Mouse (Mus musculus): ENCODE measurements around the gene Tnfsfm13. TPM values are rescaled to one million over a fixed set of nuclear protein-coding genes. Genes with fewer than 3 reads are reported as not detected.
A peak's percentile ranks its signal among the peaks of the same experiment; 100 is the strongest.

Tnfsfm13 gene
- total and polyA plus RNA-seq, 3 experiments: 0.08 TPM; not detected in 2

- Histone ChIP-seq H3K79me2 (replicated peaks; ENCODE audit: control insufficient read depth, extremely low read depth, insufficient read depth, poor library complexity, severe bottlenecking) (peaks cover 49% of the 10 kb centered on the region), H3K4me3 (replicated peaks in 1 of 3; ENCODE audit: low read depth in 2 of 3, low read length in 2 of 3, poor library complexity in 1 of 3) (peak overlapping the region; percentile 90 to 95 (median 90)), H3K4me2 (ENCODE audit: insufficient read depth, low read depth, poor library complexity, severe bottlenecking) (peak overlapping the region; percentile 89), H3K9me3 (replicated peaks; ENCODE audit: low read length) (no peaks in the 10 kb centered on the region), H3K9ac (ENCODE audit: insufficient read depth, low read depth) (peak overlapping the region; percentile 94), H3K27ac (ENCODE audit: insufficient read depth, low read depth) (peak overlapping the region; percentile 73), H3K27me3 (replicated peaks) (no peaks in the 10 kb centered on the region), H3K36me3 (replicated peaks in 1 of 2; ENCODE audit: control insufficient read depth in 1 of 2, insufficient read depth in 1 of 2, low read length in 1 of 2) (peaks cover 4 to 20% of the 10 kb centered on the region in 2 experiments), H3K4me1 (ENCODE audit: control insufficient read depth in 1 of 2, insufficient read depth in 2 of 2) (peaks cover 0 to 52% of the 10 kb centered on the region in 2 experiments; a peak in 2 of 4 replicates)
- dilution Hi-C loops (cut with MboI; ENCODE audit: extremely low pct_ligation_motif_present, extremely low pct_unique_long_range_greater_than_20kb, low sequenced_read_pairs) (no loop called here), in situ Hi-C loops (cut with MboI; ENCODE audit: low pct_ligation_motif_present, low pct_unique_long_range_greater_than_20kb, low sequenced_read_pairs) (no loop called here)
- TF ChIP-seq UBTF (IDR thresholded peaks at IDR 0.05; ENCODE audit: low read depth, low read length) (peak; percentile 99), ZNF384 (IDR thresholded peaks at IDR 0.05; ENCODE audit: low read depth, low read length) (peak; percentile 92), CHD2 (IDR thresholded peaks at IDR 0.05; ENCODE audit: low read length) (peak; percentile 51), MAFK (IDR thresholded peaks at IDR 0.05; ENCODE audit: insufficient replicate concordance, low read length) (no peak), SIN3A (IDR thresholded peaks at IDR 0.05; ENCODE audit: low read length) (peak; percentile 13; the same call in 1 of the 2 replicates), ZMIZ1 (IDR thresholded peaks at IDR 0.05; ENCODE audit: low read depth, low read length) (no peak), CHD1 (IDR thresholded peaks at IDR 0.05; ENCODE audit: low read depth, low read length) (no peak)
- peak; percentile 50 for DNase-seq (ENCODE audit: extremely low read depth)
Measured at GRCm38 (mm10) chr11:69633128-69633866, 62.6 kb downstream of the Tnfsfm13 start.

Other genes starting within 250 kb of the Tnfsfm13 start
Only the 20 nearest of the 36 such genes appear.
- 34.2 and 40.8 TPM in 2 replicates for gene Wrap53, start 115.8 kb downstream of the Tnfsfm13 start, total RNA-seq (2012; rRNA removed)
- gene Wrap53, start 115.8 kb downstream of the Tnfsfm13 start, total RNA-seq (2014; rRNA removed): 25.4 and 26.4 TPM in 2 replicates
- 35.3 and 36.0 TPM in 2 replicates for gene Wrap53, start 115.8 kb downstream of the Tnfsfm13 start, polyA plus RNA-seq (2012; ENCODE audit: insufficient read length, low read depth)
- gene Trp53, start 115.7 kb downstream of the Tnfsfm13 start, total RNA-seq (2012; rRNA removed): 104 and 107 TPM in 2 replicates
- gene Trp53, start 115.7 kb downstream of the Tnfsfm13 start, total RNA-seq (2014; rRNA removed): 15.7 and 24.9 TPM in 2 replicates
- gene Trp53, start 115.7 kb downstream of the Tnfsfm13 start, polyA plus RNA-seq (2012; ENCODE audit: insufficient read length, low read depth): 309 and 372 TPM in 2 replicates
- gene Atp1b2, start 90.2 kb downstream of the Tnfsfm13 start, total RNA-seq (2012; rRNA removed): not detected in 2 replicates
- not detected in 2 replicates for gene Atp1b2, start 90.2 kb downstream of the Tnfsfm13 start, total RNA-seq (2014; rRNA removed)
- 0.09 and 0.11 TPM in 2 replicates for gene Atp1b2, start 90.2 kb downstream of the Tnfsfm13 start, polyA plus RNA-seq (2012; ENCODE audit: insufficient read length, low read depth)
- not detected in 2 replicates for gene Shbg, start 78.2 kb downstream of the Tnfsfm13 start, total RNA-seq (2012; rRNA removed)
- gene Shbg, start 78.2 kb downstream of the Tnfsfm13 start, total RNA-seq (2014; rRNA removed): not detected in 2 replicates
- gene Shbg, start 78.2 kb downstream of the Tnfsfm13 start, polyA plus RNA-seq (2012; ENCODE audit: insufficient read length, low read depth): not detected in 2 replicates
- 0.38 TPM in 1 of 2 replicates, not detected in the other for gene Sat2, start 74.1 kb downstream of the Tnfsfm13 start, total RNA-seq (2012; rRNA removed)
- gene Sat2, start 74.1 kb downstream of the Tnfsfm13 start, total RNA-seq (2014; rRNA removed): not detected in 2 replicates
- gene Sat2, start 74.1 kb downstream of the Tnfsfm13 start, polyA plus RNA-seq (2012; ENCODE audit: insufficient read length, low read depth): not detected in 2 replicates
- gene Fxr2, start 63.1 kb downstream of the Tnfsfm13 start, total RNA-seq (2012; rRNA removed): 96.4 and 104 TPM in 2 replicates
- gene Fxr2, start 63.1 kb downstream of the Tnfsfm13 start, total RNA-seq (2014; rRNA removed): 83.3 and 101 TPM in 2 replicates
- 90.5 and 103 TPM in 2 replicates for gene Fxr2, start 63.1 kb downstream of the Tnfsfm13 start, polyA plus RNA-seq (2012; ENCODE audit: insufficient read length, low read depth)
- 0.17 and 0.34 TPM in 2 replicates for gene Sox15, start 40.8 kb downstream of the Tnfsfm13 start, total RNA-seq (2012; rRNA removed)
- gene Sox15, start 40.8 kb downstream of the Tnfsfm13 start, total RNA-seq (2014; rRNA removed): not detected in 2 replicates
- 0.48 and 0.54 TPM in 2 replicates for gene Sox15, start 40.8 kb downstream of the Tnfsfm13 start, polyA plus RNA-seq (2012; ENCODE audit: insufficient read length, low read depth)
- 110 and 150 TPM in 2 replicates for gene Mpdu1, start 33.5 kb downstream of the Tnfsfm13 start, total RNA-seq (2012; rRNA removed)
- gene Mpdu1, start 33.5 kb downstream of the Tnfsfm13 start, total RNA-seq (2014; rRNA removed): 175 and 210 TPM in 2 replicates
- gene Mpdu1, start 33.5 kb downstream of the Tnfsfm13 start, polyA plus RNA-seq (2012; ENCODE audit: insufficient read length, low read depth): 185 and 210 TPM in 2 replicates
- gene Cd68, start 29.9 kb downstream of the Tnfsfm13 start, total RNA-seq (2012; rRNA removed): 74.8 and 82.2 TPM in 2 replicates
- gene Cd68, start 29.9 kb downstream of the Tnfsfm13 start, total RNA-seq (2014; rRNA removed): 122 TPM in 2 replicates
- 235 and 343 TPM in 2 replicates for gene Cd68, start 29.9 kb downstream of the Tnfsfm13 start, polyA plus RNA-seq (2012; ENCODE audit: insufficient read length, low read depth)
- 1,622 and 2,071 TPM in 2 replicates for gene Eif4a1, start 23.7 kb downstream of the Tnfsfm13 start, total RNA-seq (2012; rRNA removed)
- 2,161 and 2,200 TPM in 2 replicates for gene Eif4a1, start 23.7 kb downstream of the Tnfsfm13 start, total RNA-seq (2014; rRNA removed)
- 1,500 and 1,728 TPM in 2 replicates for gene Eif4a1, start 23.7 kb downstream of the Tnfsfm13 start, polyA plus RNA-seq (2012; ENCODE audit: insufficient read length, low read depth)
- 116 and 157 TPM in 2 replicates for gene Senp3, start 14.0 kb downstream of the Tnfsfm13 start, total RNA-seq (2012; rRNA removed)
- gene Senp3, start 14.0 kb downstream of the Tnfsfm13 start, total RNA-seq (2014; rRNA removed): 256 TPM in 2 replicates
- gene Senp3, start 14.0 kb downstream of the Tnfsfm13 start, polyA plus RNA-seq (2012; ENCODE audit: insufficient read length, low read depth): 303 and 317 TPM in 2 replicates
- gene Tnfsf13, start 10.3 kb downstream of the Tnfsfm13 start, total RNA-seq (2012; rRNA removed): 0.08 and 0.21 TPM in 2 replicates
- 0.32 and 0.35 TPM in 2 replicates for gene Tnfsf13, start 10.3 kb downstream of the Tnfsfm13 start, total RNA-seq (2014; rRNA removed)
- 0.63 and 1.0 TPM in 2 replicates for gene Tnfsf13, start 10.3 kb downstream of the Tnfsfm13 start, polyA plus RNA-seq (2012; ENCODE audit: insufficient read length, low read depth)
- gene Tnfsf12, start 249 bp downstream of the Tnfsfm13 start, total RNA-seq (2012; rRNA removed): not detected in 2 replicates
- gene Tnfsf12, start 249 bp downstream of the Tnfsfm13 start, total RNA-seq (2014; rRNA removed): not detected in 2 replicates
- 0.26 TPM in 1 of 2 replicates, not detected in the other for gene Tnfsf12, start 249 bp downstream of the Tnfsfm13 start, polyA plus RNA-seq (2012; ENCODE audit: insufficient read length, low read depth)
- 44.5 and 45.0 TPM in 2 replicates for gene Polr2a, start 62.5 kb upstream of the Tnfsfm13 start, total RNA-seq (2012; rRNA removed)
- gene Polr2a, start 62.5 kb upstream of the Tnfsfm13 start, total RNA-seq (2014; rRNA removed): 10.3 and 14.8 TPM in 2 replicates
- 137 and 162 TPM in 2 replicates for gene Polr2a, start 62.5 kb upstream of the Tnfsfm13 start, polyA plus RNA-seq (2012; ENCODE audit: insufficient read length, low read depth)
- not detected in 2 replicates for gene Slc35g3, start 65.9 kb upstream of the Tnfsfm13 start, total RNA-seq (2012; rRNA removed)
- gene Slc35g3, start 65.9 kb upstream of the Tnfsfm13 start, total RNA-seq (2014; rRNA removed): not detected in 2 replicates
- not detected in 2 replicates for gene Slc35g3, start 65.9 kb upstream of the Tnfsfm13 start, polyA plus RNA-seq (2012; ENCODE audit: insufficient read length, low read depth)
- gene Zbtb4, start 69.8 kb upstream of the Tnfsfm13 start, total RNA-seq (2012; rRNA removed): 3.4 TPM in 2 replicates
- 0.75 and 0.77 TPM in 2 replicates for gene Zbtb4, start 69.8 kb upstream of the Tnfsfm13 start, total RNA-seq (2014; rRNA removed)
- 2.3 and 3.0 TPM in 2 replicates for gene Zbtb4, start 69.8 kb upstream of the Tnfsfm13 start, polyA plus RNA-seq (2012; ENCODE audit: insufficient read length, low read depth)
- 2.1 and 2.2 TPM in 2 replicates for gene Chrnb1, start 99.8 kb upstream of the Tnfsfm13 start, total RNA-seq (2012; rRNA removed)
- gene Chrnb1, start 99.8 kb upstream of the Tnfsfm13 start, total RNA-seq (2014; rRNA removed): 1.9 TPM in 2 replicates
- 5.9 and 6.6 TPM in 2 replicates for gene Chrnb1, start 99.8 kb upstream of the Tnfsfm13 start, polyA plus RNA-seq (2012; ENCODE audit: insufficient read length, low read depth)
- gene Fgf11, start 105.8 kb upstream of the Tnfsfm13 start, total RNA-seq (2012; rRNA removed): 0.92 and 0.93 TPM in 2 replicates
- 1.6 and 1.8 TPM in 2 replicates for gene Fgf11, start 105.8 kb upstream of the Tnfsfm13 start, total RNA-seq (2014; rRNA removed)
- 3.7 and 3.9 TPM in 2 replicates for gene Fgf11, start 105.8 kb upstream of the Tnfsfm13 start, polyA plus RNA-seq (2012; ENCODE audit: insufficient read length, low read depth)
- 0.08 TPM in 2 replicates for gene Tmem102, start 109.5 kb upstream of the Tnfsfm13 start, total RNA-seq (2012; rRNA removed)
- not detected in 2 replicates for gene Tmem102, start 109.5 kb upstream of the Tnfsfm13 start, total RNA-seq (2014; rRNA removed)
- gene Tmem102, start 109.5 kb upstream of the Tnfsfm13 start, polyA plus RNA-seq (2012; ENCODE audit: insufficient read length, low read depth): 0.16 TPM in 1 of 2 replicates, not detected in the other
- gene Gm39566, start 119.2 kb upstream of the Tnfsfm13 start, total RNA-seq (2012; rRNA removed): not detected in 2 replicates
- not detected in 2 replicates for gene Gm39566, start 119.2 kb upstream of the Tnfsfm13 start, total RNA-seq (2014; rRNA removed)
- not detected in 2 replicates for gene Gm39566, start 119.2 kb upstream of the Tnfsfm13 start, polyA plus RNA-seq (2012; ENCODE audit: insufficient read length, low read depth)

Measured in CH12.LX (cell line).